In genomic region chr14:45638717-45639116, GRCm38 (mm10) we compare ENCODE assay signal across 19 mouse cellular contexts.
"Had no signal": no experiment of that assay in that cellular context is flagged by ENCODE, and none has a peak within 500 bp of the region (broad histone marks: within the 10 kb centered on the region; RNA-seq: fewer than 3 reads in every experiment).

No protein-coding gene starts in this region.

- ATAC-seq: intestine, postnatal 0 days; midbrain, embryonic 13.5 days; midbrain, embryonic 16.5 days had no signal

- H3K4me3 ChIP-seq: layer of hippocampus, adult 2 months; liver, embryonic 15.5 days; midbrain, embryonic 10.5 days; midbrain, embryonic 13.5 days; myocyte; neural tube, embryonic 13.5 days had no signal

- H3K9ac ChIP-seq: liver, embryonic 15.5 days; midbrain, embryonic 13.5 days; neural tube, embryonic 13.5 days had no signal

- H3K27ac ChIP-seq: kidney, postnatal 0 days; layer of hippocampus, adult 2 months; liver, embryonic 15.5 days; midbrain, embryonic 10.5 days; midbrain, embryonic 13.5 days; neural tube, embryonic 13.5 days had no signal

- DNase-seq: kidney, adult 2 months; kidney, postnatal 25 days; layer of hippocampus, adult 9-11 months; lung, postnatal 14 days; lung, postnatal 4 days; retina, postnatal 1 day; right cerebral cortex, postnatal 25 days; spleen, adult 18-20 months; thymus, adult 18-20 months; thymus, postnatal 36 days had no signal

- H3K27me3 ChIP-seq: liver, embryonic 15.5 days; midbrain, embryonic 13.5 days; neural tube, embryonic 13.5 days had no signal

- H3K9me3 ChIP-seq: liver, embryonic 15.5 days; midbrain, embryonic 10.5 days; midbrain, embryonic 13.5 days; neural tube, embryonic 13.5 days had no signal

- H3K36me3 ChIP-seq: liver, embryonic 15.5 days; midbrain, embryonic 10.5 days; midbrain, embryonic 13.5 days; neural tube, embryonic 13.5 days had no signal

- H3K4me2 ChIP-seq: liver, embryonic 15.5 days; midbrain, embryonic 13.5 days; neural tube, embryonic 13.5 days had no signal
